Mouse (Mus musculus) small intestine, adult 2 months (tissue): ENCODE data around the gene Slc1a2.

Experiments used
- CTCF ChIP-seq: fragments of 200-500 bp; IDR thresholded peaks from 2 replicates; pipeline ENCODE4 v1.5.1; 2012; ENCODE audit warnings: low read depth, mild to moderate bottlenecking, control low read depth, inconsistent platforms, low read length, moderate library complexity, mixed read lengths; ENCODE audit not compliant: insufficient replicate concordance, insufficient read length; ENCODE audit errors: extremely low read depth
- POLR2A ChIP-seq: fragments of 200-500 bp; IDR thresholded peaks from 2 replicates; pipeline ENCODE4 v1.6.1; 2012; ENCODE audit warnings: low read depth, mild to moderate bottlenecking, control low read depth, inconsistent platforms, low read length, moderate library complexity

- TF ChIP-seq CTCF (no peak), POLR2A (no peak)
Measured at GRCm38 (mm10) chr2:102749926-102750325, 91.5 kb downstream of the Slc1a2 start.
